Mouse (Mus musculus) layer of hippocampus, adult 18-20 months (tissue): ENCODE measurements around the gene Grip1. TPM values are rescaled to one million over a fixed set of nuclear protein-coding genes. Genes with fewer than 3 reads are reported as not detected.

Source experiments
- DNase-seq, 2 experiments: peaks; one replicate each; pipeline ENCODE4 v3.0.0; 2022; ENCODE audit warnings: low spot score in 2 of 2
- total RNA-seq, 2 experiments: library from RNA; stranded (reverse); gene quantifications; 2 replicates each; pipeline ENCODE4 v1.2.3; 2021

Grip1 gene
- total RNA-seq, 2 experiments from 2014 or later = 23.3 to 25.4 TPM

DNA sequence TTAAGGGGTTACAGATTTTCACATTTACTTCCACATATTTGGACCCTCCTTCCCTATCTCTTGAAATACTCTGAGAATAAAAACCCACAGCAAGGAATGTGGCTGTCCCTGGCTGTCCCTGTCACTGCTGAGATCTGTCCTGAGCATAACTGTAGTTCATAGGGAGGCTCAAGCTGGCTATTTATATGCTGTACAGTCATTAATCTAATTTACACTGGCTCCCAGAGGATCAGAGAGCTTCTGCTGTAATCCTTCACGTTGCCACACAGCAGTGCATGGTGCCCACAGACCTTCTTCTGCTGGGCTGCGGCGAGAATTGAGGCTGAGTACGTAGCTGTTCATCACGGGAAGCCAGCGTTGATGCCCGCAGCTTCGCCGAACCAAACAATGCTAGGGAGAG is 464.4 kb downstream of the Grip1 start:
- no peak for DNase-seq

GRCm38 (mm10) chr10:119927963-119928362 is 474.3 kb downstream of the Grip1 start:
- DNase-seq = no peak

DNA sequence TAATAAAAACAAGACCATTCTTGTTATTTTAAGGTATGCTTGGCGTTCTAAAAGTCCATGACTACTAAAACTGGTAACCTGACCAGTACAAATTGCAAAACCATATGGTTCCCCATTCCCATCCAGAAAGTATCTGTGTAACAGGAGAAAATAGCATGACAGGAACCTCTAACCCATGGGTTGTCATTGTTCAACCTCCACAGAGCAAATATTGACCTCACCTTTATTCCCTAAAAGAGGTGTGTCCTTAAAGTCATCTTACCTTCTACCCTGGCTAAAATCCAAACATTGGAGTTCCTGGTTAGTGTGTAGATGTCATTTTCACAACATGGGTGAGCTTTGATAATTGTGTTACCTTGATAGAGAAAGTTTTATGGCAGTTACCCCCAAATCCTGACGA is 475.3 kb downstream of the Grip1 start:
- no peak for DNase-seq

GRCm38 (mm10) chr10:119932794-119933193 is 479.2 kb downstream of the Grip1 start:
- DNase-seq = no peak

- DNase-seq = no peak
Measured at GRCm38 (mm10) chr10:119933362-119933761, 479.7 kb downstream of the Grip1 start.

DNA sequence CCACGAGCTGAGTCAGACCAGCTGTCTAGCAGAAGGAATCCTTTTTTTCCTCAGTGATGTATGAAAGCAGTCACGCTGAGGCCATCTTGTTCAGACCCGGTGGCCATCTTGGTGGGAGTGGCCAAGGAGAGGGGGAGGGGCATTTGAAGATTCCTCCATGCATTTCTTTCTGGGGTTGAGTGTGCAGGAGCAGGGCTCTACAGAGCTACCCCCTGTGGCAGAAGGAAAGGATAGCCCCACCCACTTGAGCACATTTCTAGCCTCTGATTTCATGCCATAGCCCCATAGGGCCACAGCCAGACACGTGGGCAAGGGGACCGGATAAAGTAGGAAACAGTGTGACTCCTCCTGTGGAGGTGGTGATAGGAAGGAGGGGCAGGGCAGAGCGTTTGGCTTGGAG is 481.6 kb downstream of the Grip1 start:
- no peak for DNase-seq

- DNase-seq = no peak
Measured at GRCm38 (mm10) chr10:119937481-119937880, 483.9 kb downstream of the Grip1 start.

- DNase-seq = no peak
Measured at GRCm38 (mm10) chr10:119943906-119944305, 490.3 kb downstream of the Grip1 start.

DNA sequence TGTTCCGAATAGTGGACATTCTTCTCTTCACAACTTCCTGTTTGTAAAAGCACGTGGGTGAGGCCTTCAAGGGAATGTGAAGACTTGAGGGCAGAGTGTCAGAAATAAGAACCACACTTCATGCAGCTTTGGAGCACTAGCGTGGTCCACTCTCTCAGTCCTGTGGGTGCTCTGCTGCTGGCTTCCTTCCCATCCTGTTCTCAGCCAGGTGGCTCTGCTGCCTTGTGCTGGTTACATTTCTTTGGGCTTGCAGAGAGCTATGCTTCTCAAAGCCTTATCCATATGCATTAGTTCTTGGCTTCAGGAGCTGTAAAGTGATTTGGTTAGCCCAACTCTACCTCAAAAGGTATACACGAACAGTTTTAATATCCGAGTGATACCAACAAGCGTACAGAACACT is 497.8 kb downstream of the Grip1 start:
- no peak for DNase-seq

DNA sequence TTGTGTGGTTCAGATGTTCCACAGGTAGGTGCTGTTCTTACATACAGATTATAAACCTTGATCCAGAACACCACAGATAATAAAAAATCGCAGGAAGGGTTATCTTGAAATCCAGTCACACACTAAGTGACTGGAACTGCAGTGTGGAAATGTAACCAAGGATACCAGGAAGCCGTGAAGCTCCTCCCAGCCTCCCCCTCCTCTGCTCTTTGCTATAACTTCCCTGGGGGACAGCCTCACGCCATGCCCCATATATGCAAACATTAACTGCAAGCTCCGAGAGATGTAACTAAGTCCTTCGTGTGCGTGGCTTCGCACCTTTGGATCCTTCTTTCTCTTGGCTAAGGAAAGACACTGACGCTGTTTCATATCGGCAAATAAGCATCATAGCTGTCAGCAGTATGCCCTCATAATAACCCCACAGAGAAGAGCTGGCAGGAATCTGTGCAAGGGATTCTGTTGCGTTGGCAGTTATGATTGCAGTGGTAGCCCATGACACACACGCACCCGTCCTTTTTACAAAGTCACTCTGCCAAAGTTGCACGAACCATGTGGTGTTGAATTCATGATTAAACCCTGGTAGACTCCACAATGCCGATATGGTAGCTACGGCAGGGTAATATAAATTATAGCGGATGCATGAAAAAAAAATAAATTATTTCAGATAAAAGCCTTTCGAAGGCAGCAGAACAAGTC is 503.8 kb downstream of the Grip1 start:
- DNase-seq = peak in 1 of 2 experiments; percentile 28

GRCm38 (mm10) chr10:119960915-119961314 is 507.3 kb downstream of the Grip1 start:
- DNase-seq = no peak

GRCm38 (mm10) chr10:119966321-119966720 is 512.7 kb downstream of the Grip1 start:
- no peak for DNase-seq

GRCm38 (mm10) chr10:119979396-119979795 is 525.8 kb downstream of the Grip1 start:
- no peak for DNase-seq

- DNase-seq = no peak
Measured at GRCm38 (mm10) chr10:119980032-119980431, 526.4 kb downstream of the Grip1 start.

DNA sequence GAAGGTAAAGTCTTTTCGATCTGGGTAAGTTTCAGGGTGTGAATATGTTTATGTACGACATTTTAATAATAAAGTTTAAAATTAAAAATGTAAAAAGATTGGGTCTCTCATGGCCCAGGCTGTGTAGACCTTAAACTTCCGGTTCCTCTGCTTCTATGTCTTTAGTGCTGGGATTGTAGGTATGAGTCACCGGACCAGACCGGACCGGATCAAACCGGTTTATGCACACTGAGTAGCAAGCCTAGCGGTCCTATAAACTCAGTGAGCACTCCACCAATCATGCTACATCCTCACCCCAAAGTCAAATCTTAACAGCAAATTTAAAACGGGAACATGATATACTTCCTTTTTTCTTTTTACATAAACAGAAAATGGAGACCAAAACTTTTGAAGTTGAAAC is 530.7 kb downstream of the Grip1 start:
- no peak for DNase-seq

DNA sequence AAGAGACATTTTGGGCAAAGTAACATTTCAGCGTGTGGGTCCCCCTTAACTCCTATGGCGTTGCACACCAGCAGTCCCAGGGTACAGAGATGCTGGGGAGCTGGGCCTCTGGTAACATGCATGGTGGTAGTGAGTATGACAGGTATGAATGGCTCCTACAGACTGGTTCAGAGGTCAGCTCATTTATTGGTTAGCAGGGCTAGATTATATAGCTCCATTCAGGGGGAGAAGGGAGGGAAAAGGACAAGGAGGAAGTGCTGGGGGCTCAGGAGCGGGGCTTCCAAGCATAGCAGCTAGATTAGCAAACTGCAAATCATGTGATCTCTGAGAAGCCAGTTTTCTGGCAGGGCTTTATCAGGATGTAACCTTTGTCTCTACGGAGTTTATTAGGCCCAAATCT is 544.8 kb downstream of the Grip1 start:
- no peak for DNase-seq

GRCm38 (mm10) chr10:120002149-120002548 is 548.5 kb downstream of the Grip1 start:
- no peak for DNase-seq

GRCm38 (mm10) chr10:120004096-120004495 is 550.5 kb downstream of the Grip1 start:
- DNase-seq = no peak

DNA sequence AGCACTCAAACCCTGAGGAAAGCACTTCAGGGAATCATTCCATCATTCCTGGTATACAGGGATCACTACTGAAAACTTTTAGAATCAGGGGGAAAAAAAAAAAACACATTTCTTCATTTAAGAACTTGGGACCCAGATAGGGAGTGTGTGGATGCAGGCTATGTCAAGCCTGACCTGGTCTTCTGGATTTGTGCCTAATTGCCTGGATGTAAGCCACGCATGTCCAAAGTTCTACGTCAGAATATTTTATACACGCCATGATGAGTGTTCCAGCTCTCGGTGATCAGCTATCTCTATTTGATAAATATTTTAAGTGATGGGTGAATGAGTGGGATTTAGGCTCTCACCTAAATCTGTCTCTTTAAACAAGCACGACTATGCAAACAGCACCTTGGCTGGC is 552.0 kb downstream of the Grip1 start:
- no peak for DNase-seq

- peak in 1 of 2 experiments; percentile 49 for DNase-seq
Measured at GRCm38 (mm10) chr10:120012331-120012730, 558.7 kb downstream of the Grip1 start.

- no peak for DNase-seq
Measured at GRCm38 (mm10) chr10:120015117-120015516, 561.5 kb downstream of the Grip1 start.

- no peak for DNase-seq
Measured at GRCm38 (mm10) chr10:120026437-120026836, 572.8 kb downstream of the Grip1 start.

DNA sequence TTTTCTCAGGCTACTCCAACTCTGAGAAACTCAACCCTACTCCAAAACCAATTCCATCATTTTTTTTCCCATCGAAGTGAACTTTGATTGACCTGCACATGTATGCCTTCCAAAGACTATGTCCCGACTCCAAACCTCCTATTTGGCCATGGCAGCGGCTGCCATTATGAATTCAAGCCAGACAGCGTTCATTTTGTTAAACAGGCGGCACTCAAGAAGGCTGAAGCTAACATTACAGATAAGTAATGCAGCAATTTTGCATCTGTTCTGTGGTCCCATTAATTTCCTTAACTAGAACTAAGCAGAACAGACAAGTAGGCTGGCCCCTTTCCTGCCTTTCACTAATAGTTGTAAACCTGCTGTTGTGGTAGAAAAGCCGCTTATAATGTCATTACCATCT is 577.3 kb downstream of the Grip1 start:
- DNase-seq = no peak

- no peak for DNase-seq
Measured at GRCm38 (mm10) chr10:120031316-120031715, 577.7 kb downstream of the Grip1 start.
